In genomic region chr4:57123003-57123402, GRCm38 (mm10) we compare ENCODE assay signal across 12 mouse cellular contexts. TPM values are rescaled to one million over a fixed set of nuclear protein-coding genes. Genes with fewer than 3 reads are reported as not detected.
DNase-seq lines count a peak whose midpoint lies in the region; ATAC-seq and TF ChIP-seq lines count a peak whose summit lies in the region.
"Had no signal": no experiment of that assay in that cellular context is flagged by ENCODE, and none has a peak within 500 bp of the region (broad histone marks: within the 10 kb centered on the region; RNA-seq: fewer than 3 reads in every experiment).

No protein-coding gene starts in this region.

- peak; percentile 71 for ATAC-seq in cerebellum, adult (ENCODE audit: insufficient number of reproducible peaks, low FRiP score, low TSS enrichment)
- ATAC-seq in intestine, embryonic 15.5 days, result peak; percentile 68

- DNase-seq in cerebellum, postnatal 4 days (ENCODE audit: low spot score in 2 of 2), result no peak
- peak; percentile 28 for DNase-seq in kidney, adult 2 months
- DNase-seq in kidney, adult 9 months, result no peak
- DNase-seq in lung, postnatal 14 days, result peak; percentile 53
- DNase-seq in layer of hippocampus, adult 11-12 months (ENCODE audit: low spot score), result no peak
- no peak for DNase-seq in layer of hippocampus, postnatal 10 days (ENCODE audit: low spot score in 2 of 2)
- DNase-seq: lung, embryonic 14.5 days had no signal

- no peak overlapping the region for H3K27ac ChIP-seq in kidney, adult 2 months (ENCODE audit: insufficient read depth, low read depth, low read length)
- H3K27ac ChIP-seq in intestine, embryonic 15.5 days, result peak overlapping the region; percentile 83
- H3K27ac ChIP-seq: heart, embryonic 15.5 days; midbrain, embryonic 12.5 days had no signal

- TF ChIP-seq CTCF in kidney, adult 2 months (conservative IDR thresholded peaks at IDR 0.05; ENCODE audit: insufficient read depth, insufficient read length, low read depth, low read length), result no peak

- no peaks in the 10 kb centered on the region for H3K27me3 ChIP-seq in kidney, adult 2 months (replicated peaks; ENCODE audit: control insufficient read depth, insufficient read depth, low read length)
- no peaks in the 10 kb centered on the region for H3K27me3 ChIP-seq in intestine, embryonic 15.5 days (replicated peaks)
- H3K27me3 ChIP-seq: midbrain, embryonic 12.5 days had no signal

- H3K36me3 ChIP-seq in kidney, adult 2 months (ENCODE audit: control insufficient read depth, insufficient read depth, low read length), result no peaks in the 10 kb centered on the region
- no peaks in the 10 kb centered on the region for H3K36me3 ChIP-seq in intestine, embryonic 15.5 days
- H3K36me3 ChIP-seq: heart, embryonic 15.5 days; midbrain, embryonic 12.5 days had no signal

- no peak overlapping the region for H3K4me3 ChIP-seq in kidney, adult 2 months (ENCODE audit: insufficient read depth, low read depth, low read length)
- H3K4me3 ChIP-seq in intestine, embryonic 15.5 days (replicated peaks), result no peak overlapping the region
- H3K4me3 ChIP-seq: erythroblast, embryonic 14.5 days; heart, embryonic 15.5 days; midbrain, embryonic 12.5 days had no signal

- peaks cover 3% of the 10 kb centered on the region; the same call in 1 of the 2 replicates for H3K4me1 ChIP-seq in kidney, adult 2 months (ENCODE audit: control insufficient read depth, insufficient read depth, low read length)
- peaks cover 28% of the 10 kb centered on the region; the same call in 1 of the 2 replicates for H3K4me1 ChIP-seq in intestine, embryonic 15.5 days (replicated peaks)

- WGBS in kidney, adult 2 months, result 29% methylated on average over 11 of the region's 11 CpGs
- 16% methylated on average over 11 of the region's 11 CpGs for WGBS in intestine, embryonic 15.5 days

- no peak for TF ChIP-seq POLR2A in kidney, adult 2 months (IDR thresholded peaks at IDR 0.05; ENCODE audit: low read depth, low read length)

- peak overlapping the region; percentile 41 for H3K4me2 ChIP-seq in intestine, embryonic 15.5 days (replicated peaks)
- H3K4me2 ChIP-seq: heart, embryonic 15.5 days; lung, embryonic 14.5 days; midbrain, embryonic 12.5 days had no signal

- H3K9me3 ChIP-seq in intestine, embryonic 15.5 days, result no peaks in the 10 kb centered on the region
- H3K9me3 ChIP-seq: heart, embryonic 15.5 days; midbrain, embryonic 12.5 days had no signal

- no peak overlapping the region for H3K9ac ChIP-seq in intestine, embryonic 15.5 days
- H3K9ac ChIP-seq: heart, embryonic 15.5 days; lung, embryonic 14.5 days; midbrain, embryonic 12.5 days had no signal

RNA-seq across cellular contexts. Expression of gene Epb41l4b, which starts 20.2 kb away (rescaled TPM):
- 15.8 and 17.9 TPM in 2 replicates for polyA plus RNA-seq in kidney, adult 2 months (2012; rRNA removed)
- polyA plus RNA-seq in intestine, embryonic 15.5 days (2015; fragmentation: Nextera tagmentation; extraction: Ambion mirVana), result 22.2 and 23.4 TPM in 2 replicates
- total RNA-seq in layer of hippocampus, postnatal 10 days (2021), result 10 to 100 TPM in 1 of 2 experiments, 1 to 10 TPM in 1; 9.3 to 12.7 TPM

Comparison
In these comparisons a context has a peak if more than half of its experiments do, and no peak if none do; other contexts are left out.
1. DNase-seq: peak in kidney, adult 2 months (single experiment) and lung, postnatal 14 days (single experiment); none in cerebellum, postnatal 4 days (0 of 2), kidney, adult 9 months (single experiment), layer of hippocampus, adult 11-12 months (single experiment) and layer of hippocampus, postnatal 10 days (0 of 2).